Mouse (Mus musculus) embryonic fibroblast, embryonic 13.5 days (primary cell): ENCODE results near the gene Rftn2.

Experiments used
- CTCF ChIP-seq: IDR thresholded peaks from 2 replicates; pipeline ENCODE4 v1.5.1; 2011; ENCODE audit warnings: mild to moderate bottlenecking, control low read depth, low read length, moderate library complexity, borderline replicate concordance; ENCODE audit not compliant: insufficient read depth
- POLR2A ChIP-seq: IDR thresholded peaks from 2 replicates; pipeline ENCODE4 v1.6.1; 2011; ENCODE audit warnings: low read depth, mild to moderate bottlenecking, control low read depth, low read length, moderate library complexity

GRCm38 (mm10) chr1:55234910-55235520 lies 8.4 kb upstream of the Rftn2 start:
- TF ChIP-seq CTCF (no peak), POLR2A (no peak)
